Mouse (Mus musculus) neural tube, embryonic 13.5 days (tissue): ENCODE measurements around the gene Adat1. TPM values are rescaled to one million over a fixed set of nuclear protein-coding genes. Genes with fewer than 3 reads are reported as not detected.

Source experiments
- ATAC-seq: fragments of 200-750 bp; cut with Nextera tagmentation; 2 replicates; pipeline ENCODE4 v1.8.0; 2017; ENCODE audit warnings: low read depth, mild to moderate bottlenecking, moderate TSS enrichment, moderate library complexity
- H3K27ac ChIP-seq: fragments of 300-500 bp; sonication (generic); replicated peaks from 2 replicates; pipeline ENCODE4 v1.5.1; 2015; ENCODE audit warnings: moderate library complexity, mild to moderate bottlenecking, inconsistent platforms
- H3K27me3 ChIP-seq: fragments of 300-500 bp; sonication (generic); 2 replicates; pipeline ENCODE4 v1.6.1; 2015; ENCODE audit warnings: mild to moderate bottlenecking, inconsistent platforms
- H3K36me3 ChIP-seq: fragments of 300-500 bp; sonication (generic); 2 replicates; pipeline ENCODE4 v1.6.1; 2015; ENCODE audit warnings: mild to moderate bottlenecking, inconsistent platforms
- H3K4me1 ChIP-seq: fragments of 300-500 bp; sonication (generic); replicated peaks from 2 replicates; pipeline ENCODE4 v1.6.1; 2015; ENCODE audit warnings: inconsistent platforms
- H3K4me2 ChIP-seq: fragments of 300-500 bp; sonication (generic); 2 replicates; pipeline ENCODE4 v1.6.1; 2015; ENCODE audit warnings: inconsistent platforms, mild to moderate bottlenecking, moderate library complexity
- H3K4me3 ChIP-seq: fragments of 300-500 bp; sonication (generic); 2 replicates; pipeline ENCODE4 v1.5.1; 2015; ENCODE audit warnings: mild to moderate bottlenecking, inconsistent platforms
- H3K9ac ChIP-seq: fragments of 300-500 bp; sonication (generic); 2 replicates; pipeline ENCODE4 v1.6.1; 2015; ENCODE audit warnings: moderate library complexity, mild to moderate bottlenecking, inconsistent platforms
- H3K9me3 ChIP-seq: fragments of 300-500 bp; sonication (generic); 2 replicates; pipeline ENCODE4 v1.6.1; 2016; ENCODE audit warnings: inconsistent platforms
- WGBS: fragments of 180-500 bp; shearing (Covaris S2); methylation state at CpG from one replicate; pipeline ENCODE4 v1.1.7; 2015; 5-methylcytosine and 5-hydroxymethylcytosine counted together
- polyA plus RNA-seq: library from polyadenylated mRNA; unstranded; fragments of >200 nt; fragmentation: Nextera tagmentation; extraction: Ambion mirVana; gene quantifications from 2 replicates; pipeline ENCODE4 v1.2.1, GENCODE M21; 2015

Gene Adat1
- polyA plus RNA-seq = 8.8 and 8.9 TPM in 2 replicates

DNA sequence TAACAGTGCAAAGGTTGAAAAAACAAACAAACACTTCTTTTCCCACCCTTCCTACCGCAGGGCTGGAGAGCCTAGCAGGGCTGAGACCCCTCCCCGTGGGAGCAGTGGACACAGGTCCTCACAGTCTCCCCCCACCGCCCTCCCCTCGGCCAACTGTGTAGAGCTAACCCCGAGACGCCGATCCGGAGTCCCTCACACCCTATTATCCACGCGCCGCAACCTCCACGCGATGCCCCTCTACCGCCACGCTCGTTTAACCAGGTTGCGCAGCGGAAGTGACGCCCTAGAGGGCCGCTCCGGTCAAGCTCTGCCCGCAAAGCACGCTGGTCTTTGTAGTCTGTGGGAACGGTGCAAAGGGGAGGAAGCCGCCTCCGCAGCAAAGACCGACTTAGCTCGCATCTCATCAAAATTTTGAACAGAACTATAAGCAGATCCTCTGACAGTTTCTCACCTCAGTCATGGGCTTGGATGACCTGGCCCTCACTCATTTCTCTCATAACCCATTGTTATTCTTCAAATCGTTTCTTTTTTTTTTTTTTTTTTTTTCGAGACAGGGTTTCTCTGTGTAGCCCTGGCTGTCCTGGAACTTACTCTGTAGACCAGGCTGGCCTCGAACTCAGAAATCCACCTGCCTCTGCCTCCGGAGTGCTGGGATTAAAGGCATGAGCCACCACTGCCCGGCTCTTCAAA, at the start of gene Adat1:
Gene Adat1 (minus strand): TSS at position 290 of the 690 bp plus-strand sequence.
- Histone ChIP-seq H3K27ac (peak within 1 kb of the TSS; percentile 56; the same call in 1 of the 2 replicates), H3K27me3 (no peaks in the 10 kb centered on the region), H3K4me3 (peak within 1 kb of the TSS; percentile 84), H3K36me3 (peaks cover 67% of the 10 kb centered on the region), H3K4me1 (peaks cover 8% of the 10 kb centered on the region), H3K4me2 (peak within 1 kb of the TSS; percentile 76), H3K9ac (peak within 1 kb of the TSS; percentile 81), H3K9me3 (no peaks in the 10 kb centered on the region)
- 5% methylated on average over 33 of the region's 33 CpGs for WGBS
- ATAC-seq = peak; percentile 97

DNA sequence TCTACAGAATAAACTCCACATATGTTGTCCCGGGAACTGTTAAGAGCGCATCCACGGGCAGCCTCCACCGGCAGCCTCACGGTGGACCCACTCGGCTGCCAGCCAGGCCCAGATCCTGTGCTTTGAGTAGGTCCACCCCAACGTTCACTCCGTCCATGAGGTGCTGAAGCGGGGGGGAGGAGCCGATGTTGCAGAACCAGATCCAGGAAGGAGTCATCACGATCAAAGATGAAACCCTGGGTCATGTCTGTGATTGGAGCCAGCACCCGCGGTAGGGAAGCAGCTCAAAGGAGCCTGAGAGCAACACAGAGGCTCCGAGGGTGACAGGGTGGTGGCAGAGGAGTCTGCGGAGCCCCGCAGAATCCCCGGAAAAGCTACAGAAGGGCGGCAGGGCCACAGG, 45.4 kb upstream of the Adat1 start:
- H3K4me3 ChIP-seq = no peak overlapping the region
- no peaks in the 10 kb centered on the region for H3K4me1 ChIP-seq
- WGBS = 85% methylated on average over 18 of the region's 18 CpGs
- no peaks in the 10 kb centered on the region for H3K36me3 ChIP-seq
- H3K4me2 ChIP-seq = no peak overlapping the region
- no peak overlapping the region for H3K27ac ChIP-seq
- ATAC-seq = no peak
- H3K27me3 ChIP-seq = no peaks in the 10 kb centered on the region
- no peaks in the 10 kb centered on the region for H3K9me3 ChIP-seq
- no peak overlapping the region for H3K9ac ChIP-seq

- H3K4me2 ChIP-seq = no peak overlapping the region
- no peak for ATAC-seq
- 17% methylated on average over 8 of the region's 8 CpGs for WGBS
Measured at GRCm38 (mm10) chr8:112034603-112035002, 42.5 kb upstream of the Adat1 start.

DNA sequence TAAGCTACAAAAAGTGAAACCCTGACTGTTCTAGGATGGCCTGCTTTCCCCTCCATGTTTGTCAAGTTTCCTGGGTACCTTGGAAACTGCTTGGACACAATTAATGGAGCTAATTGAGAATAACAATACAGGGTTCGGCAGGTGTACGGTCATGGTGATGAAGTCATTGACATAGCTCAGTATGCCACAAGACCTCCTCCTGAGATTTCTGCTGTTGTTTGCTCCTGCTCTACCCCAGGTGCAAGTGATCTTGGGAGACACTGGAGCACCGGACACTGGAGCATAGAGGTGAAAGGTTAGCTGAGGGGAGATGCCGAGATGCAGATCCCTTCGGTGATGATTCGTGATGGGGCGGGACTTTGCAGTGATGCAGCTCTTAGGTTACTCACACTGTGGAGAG, 41.0 kb upstream of the Adat1 start:
- no peak for ATAC-seq
- WGBS = 48% methylated on average over 7 of the region's 7 CpGs
- no peaks in the 10 kb centered on the region for H3K36me3 ChIP-seq
- no peak overlapping the region for H3K9ac ChIP-seq
- no peak overlapping the region for H3K27ac ChIP-seq
- H3K4me2 ChIP-seq = no peak overlapping the region
- no peaks in the 10 kb centered on the region for H3K4me1 ChIP-seq
- no peaks in the 10 kb centered on the region for H3K27me3 ChIP-seq
- H3K4me3 ChIP-seq = no peak overlapping the region
- H3K9me3 ChIP-seq = no peaks in the 10 kb centered on the region

More at GRCm38 (mm10) chr8:112034603-112035002, 42.5 kb upstream of the Adat1 start:
- Histone ChIP-seq H3K9me3 (no peaks in the 10 kb centered on the region), H3K9ac (no peak overlapping the region), H3K27me3 (no peaks in the 10 kb centered on the region), H3K4me3 (no peak overlapping the region), H3K27ac (no peak overlapping the region), H3K4me1 (no peaks in the 10 kb centered on the region), H3K36me3 (no peaks in the 10 kb centered on the region)

- no peak overlapping the region for H3K4me3 ChIP-seq
- no peaks in the 10 kb centered on the region for H3K36me3 ChIP-seq
- H3K9ac ChIP-seq = no peak overlapping the region
- H3K27me3 ChIP-seq = no peaks in the 10 kb centered on the region
- 64% methylated on average over 6 of the region's 6 CpGs for WGBS
- H3K4me2 ChIP-seq = no peak overlapping the region
- H3K9me3 ChIP-seq = no peaks in the 10 kb centered on the region
- H3K27ac ChIP-seq = no peak overlapping the region
- no peak for ATAC-seq
- no peaks in the 10 kb centered on the region for H3K4me1 ChIP-seq
Measured at GRCm38 (mm10) chr8:112030663-112031062, 38.6 kb upstream of the Adat1 start.

DNA sequence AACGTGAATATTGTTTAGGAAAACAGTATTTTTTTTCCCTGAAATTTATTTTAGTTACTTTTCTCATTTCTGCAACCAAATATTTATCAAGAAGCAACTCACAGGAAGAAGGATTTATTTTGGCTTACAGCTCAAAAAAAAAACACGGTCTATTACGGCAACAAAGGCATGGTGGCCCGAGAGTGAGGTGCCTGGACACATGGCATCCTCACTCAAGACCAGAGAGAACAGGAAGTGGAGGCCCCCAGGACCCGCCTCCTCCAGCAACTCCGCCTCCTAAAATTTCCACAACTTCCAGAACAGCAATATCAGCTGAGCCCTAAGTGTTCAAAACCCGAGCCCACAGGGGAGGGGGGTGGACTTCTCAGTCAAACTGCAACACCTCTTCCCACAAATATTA, 37.4 kb upstream of the Adat1 start:
- Histone ChIP-seq H3K36me3 (no peaks in the 10 kb centered on the region), H3K4me3 (no peak overlapping the region), H3K27ac (no peak overlapping the region), H3K4me2 (no peak overlapping the region), H3K9me3 (no peaks in the 10 kb centered on the region), H3K4me1 (no peaks in the 10 kb centered on the region), H3K27me3 (no peaks in the 10 kb centered on the region), H3K9ac (no peak overlapping the region)
- WGBS = 86% methylated on average over 7 of the region's 7 CpGs
- no peak for ATAC-seq

DNA sequence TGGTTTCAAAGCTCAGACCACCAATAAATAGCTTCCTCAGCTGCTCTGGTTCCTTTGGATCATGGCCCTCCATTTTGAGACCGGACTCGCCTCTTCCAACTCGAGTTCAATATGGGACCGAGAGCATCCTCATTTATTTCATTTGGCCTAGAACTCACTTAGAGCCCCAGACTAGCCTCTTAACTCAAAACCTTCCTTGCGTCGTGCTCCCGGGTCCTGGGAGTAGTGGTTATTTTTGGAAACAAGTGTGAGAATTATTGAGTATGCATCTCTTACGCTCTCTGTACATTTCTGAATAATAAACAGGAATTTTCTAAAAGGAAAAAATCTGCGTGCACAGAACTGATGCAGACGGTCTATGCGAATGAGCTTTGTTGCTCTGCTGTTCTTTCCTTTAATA, 22.8 kb upstream of the Adat1 start, which contains the start of gene Gm6793:
Gene Gm6793 (minus strand): TSS at position 101 of the 400 bp plus-strand sequence.
- no peak within 1 kb of the TSS for H3K9ac ChIP-seq
- H3K9me3 ChIP-seq = no peaks in the 10 kb centered on the region
- H3K27me3 ChIP-seq = no peaks in the 10 kb centered on the region
- 94% methylated on average over 11 of the region's 11 CpGs for WGBS
- no peak within 1 kb of the TSS for H3K27ac ChIP-seq
- H3K4me2 ChIP-seq = no peak within 1 kb of the TSS
- no peak within 1 kb of the TSS for H3K4me3 ChIP-seq
- peaks cover 21% of the 10 kb centered on the region for H3K4me1 ChIP-seq
- H3K36me3 ChIP-seq = peaks cover 49% of the 10 kb centered on the region
- no peak for ATAC-seq

GRCm38 (mm10) chr8:112011816-112012242, 19.7 kb upstream of the Adat1 start:
- ATAC-seq = peak; percentile 61
- peaks cover 26% of the 10 kb centered on the region for H3K4me1 ChIP-seq
- no peaks in the 10 kb centered on the region for H3K27me3 ChIP-seq
- under 1% methylated on average over 40 of the region's 40 CpGs for WGBS
- peak overlapping the region; percentile 84 for H3K27ac ChIP-seq
- H3K36me3 ChIP-seq = peaks cover 19% of the 10 kb centered on the region
- H3K9me3 ChIP-seq = no peaks in the 10 kb centered on the region
- peak overlapping the region; percentile 99 for H3K4me3 ChIP-seq
- peak overlapping the region; percentile 95 for H3K9ac ChIP-seq
- peak overlapping the region; percentile 96 for H3K4me2 ChIP-seq

GRCm38 (mm10) chr8:112010997-112011815, 19.1 kb upstream of the Adat1 start, which contains the start of the genes Kars and Terf2ip:
Gene Kars, minus strand, starts transcription at chr8:112011323.
Gene Terf2ip, plus strand, starts transcription at chr8:112011398.
- Histone ChIP-seq H3K27me3 (no peaks in the 10 kb centered on the region), H3K9ac (peak within 1 kb of the TSS; percentile 95), H3K9me3 (no peaks in the 10 kb centered on the region), H3K4me1 (peaks cover 26% of the 10 kb centered on the region), H3K4me2 (peak within 1 kb of the TSS; percentile 96), H3K4me3 (peak within 1 kb of the TSS; percentile 99), H3K36me3 (peaks cover 13% of the 10 kb centered on the region), H3K27ac (peak within 1 kb of the TSS; percentile 84)
- ATAC-seq = peak; percentile 93
- WGBS = under 1% methylated on average over 61 of the region's 61 CpGs

- Histone ChIP-seq H3K4me2 (no peak overlapping the region), H3K9ac (no peak overlapping the region), H3K36me3 (peaks cover 13% of the 10 kb centered on the region), H3K4me1 (peaks cover 26% of the 10 kb centered on the region), H3K4me3 (no peak overlapping the region; the same call in 1 of the 2 replicates), H3K9me3 (no peaks in the 10 kb centered on the region), H3K27ac (no peak overlapping the region), H3K27me3 (no peaks in the 10 kb centered on the region)
- 92% methylated on average over 7 of the region's 7 CpGs for WGBS
- no peak for ATAC-seq
Measured at GRCm38 (mm10) chr8:112009558-112009957, 17.5 kb upstream of the Adat1 start.

- H3K9ac ChIP-seq = no peak overlapping the region
- no peak overlapping the region for H3K4me3 ChIP-seq
- peaks cover 19% of the 10 kb centered on the region for H3K4me1 ChIP-seq
- no peak overlapping the region for H3K27ac ChIP-seq
- 98% methylated on average over 2 of the region's 2 CpGs for WGBS
- ATAC-seq = no peak
- H3K36me3 ChIP-seq = peaks cover 30% of the 10 kb centered on the region
- no peak overlapping the region for H3K4me2 ChIP-seq
- no peaks in the 10 kb centered on the region for H3K27me3 ChIP-seq
- H3K9me3 ChIP-seq = no peaks in the 10 kb centered on the region
Measured at GRCm38 (mm10) chr8:112007669-112008068, 15.6 kb upstream of the Adat1 start.

DNA sequence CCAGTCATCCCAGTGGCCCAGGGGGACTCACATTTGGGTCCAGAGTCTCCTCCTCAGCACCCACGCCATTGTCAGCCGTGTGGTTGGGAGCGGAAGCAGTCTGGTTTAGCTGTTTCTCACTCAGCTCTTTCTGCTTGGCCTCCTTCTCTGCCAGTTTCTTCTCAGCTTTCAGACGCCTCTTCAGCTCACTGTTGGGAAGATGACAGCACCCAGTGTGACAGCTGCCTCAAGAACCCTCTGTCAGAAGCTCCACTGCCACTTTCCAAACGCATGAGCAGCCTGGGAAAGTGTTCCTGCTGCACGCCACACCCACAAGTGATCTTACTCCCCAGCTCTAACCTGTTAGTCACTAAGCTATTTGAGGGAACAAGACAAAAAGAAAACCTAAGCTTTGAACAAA, 13.5 kb upstream of the Adat1 start:
- no peak overlapping the region for H3K4me3 ChIP-seq
- H3K36me3 ChIP-seq = peaks cover 51% of the 10 kb centered on the region
- no peak overlapping the region for H3K27ac ChIP-seq
- no peaks in the 10 kb centered on the region for H3K9me3 ChIP-seq
- H3K27me3 ChIP-seq = no peaks in the 10 kb centered on the region
- H3K4me2 ChIP-seq = no peak overlapping the region
- 95% methylated on average over 6 of the region's 6 CpGs for WGBS
- ATAC-seq = no peak
- no peak overlapping the region for H3K9ac ChIP-seq
- H3K4me1 ChIP-seq = peaks cover 12% of the 10 kb centered on the region
